Mouse (Mus musculus) erythroblast, embryonic 14.5 days (primary cell): ENCODE results near the gene Pnpla1. TPM values are rescaled to one million over a fixed set of nuclear protein-coding genes. Genes with fewer than 3 reads are reported as not detected.

Experiments
- H3K27me3 ChIP-seq: 2 replicates; pipeline ENCODE4 v1.6.1; 2012; ENCODE audit warnings: inconsistent platforms; ENCODE audit not compliant: control insufficient read depth
- H3K36me3 ChIP-seq: 2 replicates; pipeline ENCODE4 v1.6.1; 2012; ENCODE audit warnings: mild to moderate bottlenecking, inconsistent platforms; ENCODE audit not compliant: control insufficient read depth
- H3K4me1 ChIP-seq: 2 replicates; pipeline ENCODE4 v1.6.1; 2012; ENCODE audit warnings: inconsistent platforms; ENCODE audit not compliant: control insufficient read depth
- H3K4me3 ChIP-seq: replicated peaks from 2 replicates; pipeline ENCODE3; 2012; ENCODE audit warnings: moderate library complexity, mild to moderate bottlenecking, inconsistent platforms
- H3K9me3 ChIP-seq: 2 replicates; pipeline ENCODE4 v1.6.1; 2012; ENCODE audit warnings: low read length, inconsistent platforms, mixed read lengths; ENCODE audit not compliant: control insufficient read depth
- GATA1 ChIP-seq: IDR thresholded peaks from 2 replicates; pipeline ENCODE4 v1.6.1; 2012; ENCODE audit warnings: low read length, inconsistent platforms, mixed read lengths
- TAL1 ChIP-seq: IDR thresholded peaks from 3 replicates; pipeline ENCODE4 v1.6.1; 2012; ENCODE audit warnings: low read length, inconsistent platforms, mixed read lengths
- polyA plus RNA-seq: library from polyadenylated mRNA; stranded (reverse); fragments of >175 nt; gene quantifications from 2 replicates; pipeline ENCODE4 v1.2.3, GENCODE M21; 2012

Pnpla1 gene
- polyA plus RNA-seq, 1 experiment = not detected

DNA sequence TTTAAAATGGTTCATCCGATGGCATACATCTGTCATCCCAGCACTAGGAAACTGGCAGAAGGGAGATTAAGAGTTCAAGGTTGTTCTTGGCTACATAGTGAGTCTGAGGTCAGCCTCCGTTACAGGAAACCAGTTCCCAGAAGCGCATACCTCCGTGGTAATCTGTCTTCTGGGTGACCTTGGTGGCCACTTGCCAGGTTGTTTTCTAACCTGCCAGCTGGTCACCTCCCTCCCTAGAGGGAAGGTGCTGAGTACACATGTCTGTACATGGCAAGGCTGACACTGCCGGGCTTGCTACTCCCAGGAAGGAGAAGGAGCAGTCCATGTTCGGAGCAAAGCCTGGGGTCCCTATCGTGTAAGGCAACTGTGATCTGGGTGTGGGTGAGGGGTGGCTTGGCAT lies 16.6 kb downstream of the Pnpla1 start:
- Histone ChIP-seq H3K27me3 (peaks cover 26% of the 10 kb centered on the region), H3K4me1 (peaks cover 4% of the 10 kb centered on the region)

DNA sequence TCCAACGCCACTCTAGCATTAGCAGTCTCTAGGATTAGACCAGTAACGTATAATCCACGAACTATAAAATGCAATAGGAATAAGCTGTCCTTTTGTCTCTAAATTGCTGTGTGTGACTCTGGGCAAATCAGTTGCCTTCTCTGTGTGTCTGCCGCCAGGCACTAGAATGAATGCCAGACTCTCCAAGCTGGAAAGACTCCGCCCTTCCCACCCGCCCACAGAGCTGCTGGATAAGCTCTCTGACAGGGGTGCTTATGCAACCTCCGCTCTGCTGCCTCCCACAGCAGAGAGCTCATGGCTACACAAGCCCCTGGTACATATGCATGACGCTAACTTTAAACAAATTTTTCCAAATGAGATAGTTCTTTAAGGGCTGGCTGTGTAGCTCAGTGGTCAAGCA lies 17.1 kb downstream of the Pnpla1 start:
- Histone ChIP-seq H3K36me3 (no peaks in the 10 kb centered on the region), H3K9me3 (no peaks in the 10 kb centered on the region), H3K4me3 (no peak overlapping the region), H3K27me3 (peaks cover 29% of the 10 kb centered on the region), H3K4me1 (peaks cover 9% of the 10 kb centered on the region)
- TF ChIP-seq GATA1 (no peak), TAL1 (no peak)

More for the DNA sequence above, 16.6 kb downstream of the Pnpla1 start:
- H3K36me3 ChIP-seq = no peaks in the 10 kb centered on the region
- no peak for TF ChIP-seq GATA1
- TF ChIP-seq TAL1 = no peak
- no peak overlapping the region for H3K4me3 ChIP-seq
- no peaks in the 10 kb centered on the region for H3K9me3 ChIP-seq

DNA sequence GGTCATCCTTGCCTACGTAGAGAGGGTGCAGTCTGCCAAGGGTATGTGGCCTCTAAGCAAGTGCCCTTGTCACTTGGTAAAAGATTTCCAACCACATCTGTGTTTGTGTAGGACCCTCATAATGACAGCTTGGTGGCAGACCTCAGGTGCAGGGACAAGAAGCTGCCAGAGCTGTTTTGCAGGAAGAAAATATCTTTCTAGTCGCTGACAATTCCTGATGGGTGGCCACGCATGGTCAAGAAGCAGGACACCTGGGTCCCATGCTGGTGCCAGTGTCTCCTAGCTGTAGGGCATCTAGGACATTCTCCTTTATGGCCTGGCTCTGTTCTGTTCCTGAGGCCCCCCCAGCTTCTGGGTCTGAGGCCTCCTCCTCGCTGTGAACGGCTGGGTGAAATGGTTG lies 18.1 kb downstream of the Pnpla1 start:
- TF ChIP-seq TAL1 (no peak), GATA1 (no peak)
- H3K4me1 ChIP-seq = peaks cover 14% of the 10 kb centered on the region
- H3K4me3 ChIP-seq = no peak overlapping the region
- no peaks in the 10 kb centered on the region for H3K36me3 ChIP-seq
- H3K27me3 ChIP-seq = peaks cover 37% of the 10 kb centered on the region
- H3K9me3 ChIP-seq = no peaks in the 10 kb centered on the region

DNA sequence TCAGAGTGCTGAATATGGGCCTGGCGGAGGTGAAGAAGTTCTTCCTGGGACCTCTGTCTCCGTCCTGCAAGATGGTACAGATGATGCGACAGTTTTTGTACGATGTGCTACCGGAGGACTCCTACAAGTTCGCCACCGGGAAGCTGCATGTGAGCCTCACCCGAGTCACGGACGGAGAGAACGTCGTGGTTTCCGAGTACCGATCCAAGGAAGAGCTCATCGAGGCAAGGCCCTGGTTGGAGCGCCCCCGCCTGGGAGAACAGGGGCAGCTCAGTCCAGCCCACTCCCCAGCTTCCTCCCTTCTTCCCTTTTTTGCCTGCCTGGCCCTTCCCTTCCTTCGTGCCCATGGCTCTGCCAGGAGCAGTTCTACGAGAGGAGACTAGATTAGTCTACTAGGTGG lies 18.6 kb downstream of the Pnpla1 start:
- TF ChIP-seq GATA1 (no peak), TAL1 (no peak)
- H3K9me3 ChIP-seq = no peaks in the 10 kb centered on the region
- H3K36me3 ChIP-seq = no peaks in the 10 kb centered on the region
- H3K27me3 ChIP-seq = peaks cover 40% of the 10 kb centered on the region
- peaks cover 14% of the 10 kb centered on the region for H3K4me1 ChIP-seq
- no peak overlapping the region for H3K4me3 ChIP-seq

DNA sequence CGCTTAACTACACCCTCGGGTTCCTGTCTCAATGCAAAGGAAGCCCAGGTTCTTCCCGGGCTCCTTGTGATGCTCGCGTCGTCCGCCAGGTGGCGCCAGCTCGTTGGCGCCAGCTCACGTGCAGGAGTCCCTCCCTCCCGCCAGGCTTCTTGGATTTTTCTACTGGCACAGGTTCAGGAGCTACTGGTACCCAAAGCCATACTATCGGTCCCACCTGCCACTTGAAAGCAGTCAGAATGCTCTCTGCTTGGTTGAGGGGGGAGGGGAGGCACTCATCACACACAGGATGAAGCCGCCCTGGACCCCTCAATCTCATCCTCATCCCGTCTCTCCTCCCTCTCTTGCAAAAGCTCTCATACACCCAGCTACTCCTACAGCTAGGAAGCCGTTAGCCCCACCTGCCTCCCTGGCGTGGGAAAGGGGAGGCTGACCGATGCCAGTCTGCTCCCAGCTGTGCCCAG lies 21.8 kb downstream of the Pnpla1 start:
- no peaks in the 10 kb centered on the region for H3K36me3 ChIP-seq
- H3K4me1 ChIP-seq = peaks cover 29% of the 10 kb centered on the region
- TF ChIP-seq TAL1 (no peak), GATA1 (no peak)
- H3K4me3 ChIP-seq = no peak overlapping the region
- no peaks in the 10 kb centered on the region for H3K9me3 ChIP-seq
- H3K27me3 ChIP-seq = peaks cover 45% of the 10 kb centered on the region

DNA sequence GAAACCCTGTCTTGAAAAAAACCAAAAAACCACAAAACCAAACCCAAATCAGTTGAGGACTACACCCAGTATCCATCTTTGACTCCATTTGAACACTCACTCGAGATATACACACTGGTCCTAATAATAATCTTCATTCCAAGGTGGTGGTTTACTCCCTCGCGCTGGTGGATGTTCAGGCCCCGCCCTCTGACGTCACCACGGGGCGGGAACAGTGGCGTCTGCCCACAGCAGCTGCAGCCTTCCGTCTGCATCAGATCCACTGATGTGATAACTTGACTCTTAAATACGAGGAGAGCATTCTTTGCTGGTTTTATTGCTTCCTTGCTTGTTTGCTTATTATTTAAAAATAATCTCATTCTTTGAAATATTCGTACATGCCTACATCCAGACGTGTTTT lies 24.1 kb downstream of the Pnpla1 start:
- Histone ChIP-seq H3K4me1 (peaks cover 25% of the 10 kb centered on the region), H3K27me3 (peaks cover 35% of the 10 kb centered on the region), H3K4me3 (no peak overlapping the region), H3K36me3 (no peaks in the 10 kb centered on the region), H3K9me3 (no peaks in the 10 kb centered on the region)
- TF ChIP-seq GATA1 = peak; percentile 68
- TF ChIP-seq TAL1 = no peak

GRCm38 (mm10) chr17:28882810-28883209 lies 24.6 kb downstream of the Pnpla1 start:
- TF ChIP-seq GATA1 = no peak
- TF ChIP-seq TAL1 = no peak
- Histone ChIP-seq H3K4me1 (peaks cover 25% of the 10 kb centered on the region), H3K36me3 (no peaks in the 10 kb centered on the region), H3K9me3 (no peaks in the 10 kb centered on the region), H3K27me3 (peaks cover 35% of the 10 kb centered on the region), H3K4me3 (no peak overlapping the region)

- Histone ChIP-seq H3K4me1 (peaks cover 25% of the 10 kb centered on the region), H3K4me3 (no peak overlapping the region), H3K27me3 (peaks cover 25% of the 10 kb centered on the region), H3K36me3 (no peaks in the 10 kb centered on the region), H3K9me3 (peaks cover 5% of the 10 kb centered on the region; the same call in 1 of the 2 replicates)
- TF ChIP-seq TAL1 = no peak
- TF ChIP-seq GATA1 = no peak
These were observed 25.8 kb downstream of the Pnpla1 start for GRCm38 (mm10) chr17:28883941-28884516.

DNA sequence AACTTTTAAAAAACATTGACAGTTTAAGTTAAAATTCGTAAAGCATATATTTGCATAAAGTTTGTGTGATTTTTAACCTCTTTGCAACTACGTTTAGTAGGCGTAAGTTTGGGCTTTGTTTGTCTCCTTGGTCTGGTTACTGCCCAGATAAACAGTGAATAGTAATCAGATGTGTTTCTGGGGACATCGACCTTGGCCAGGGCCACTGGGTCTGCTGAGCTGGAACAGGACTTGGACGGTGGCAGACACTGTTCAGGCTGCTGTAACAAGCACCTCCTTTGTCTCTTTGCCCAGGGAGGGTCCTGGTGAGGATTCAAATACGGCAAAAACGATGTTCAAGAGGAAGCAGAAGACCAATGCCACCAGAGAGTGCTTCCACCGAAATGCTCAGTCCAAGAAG lies 27.0 kb downstream of the Pnpla1 start:
- TF ChIP-seq GATA1 (no peak), TAL1 (no peak)

GRCm38 (mm10) chr17:28886266-28886665 lies 28.1 kb downstream of the Pnpla1 start:
- H3K9me3 ChIP-seq = peaks cover 9% of the 10 kb centered on the region; the same call in 1 of the 2 replicates
- peaks cover 16% of the 10 kb centered on the region for H3K4me1 ChIP-seq
- H3K27me3 ChIP-seq = peaks cover 13% of the 10 kb centered on the region
- no peak overlapping the region for H3K4me3 ChIP-seq
- H3K36me3 ChIP-seq = no peaks in the 10 kb centered on the region
- TF ChIP-seq GATA1 (no peak), TAL1 (no peak)

More for the DNA sequence above, 27.0 kb downstream of the Pnpla1 start:
- H3K36me3 ChIP-seq = no peaks in the 10 kb centered on the region
- H3K9me3 ChIP-seq = peaks cover 8% of the 10 kb centered on the region; the same call in 1 of the 2 replicates
- peaks cover 21% of the 10 kb centered on the region for H3K27me3 ChIP-seq
- H3K4me1 ChIP-seq = peaks cover 21% of the 10 kb centered on the region
- H3K4me3 ChIP-seq = no peak overlapping the region
